Mouse (Mus musculus): ENCODE measurements around the gene Inpp5k.

- TF ChIP-seq POLR2A (IDR thresholded peaks at IDR 0.05; ENCODE audit: low read depth, low read length) (no peak), SIN3A (IDR thresholded peaks at IDR 0.05; ENCODE audit: low read length) (no peak), CTCF (conservative IDR thresholded peaks at IDR 0.05 in 1 of 2, IDR thresholded peaks at IDR 0.05 in 1 of 2; ENCODE audit: low read depth in 2 of 2, low read length in 2 of 2) (no peak), MXI1 (IDR thresholded peaks at IDR 0.05; ENCODE audit: low read depth, low read length) (no peak), EP300 (IDR thresholded peaks at IDR 0.05; ENCODE audit: low read length) (no peak), E2F4 (IDR thresholded peaks at IDR 0.05; ENCODE audit: insufficient replicate concordance, low read depth, low read length) (no peak), RCOR1 (conservative IDR thresholded peaks at IDR 0.05; ENCODE audit: low read depth, low read length) (no peak), MYC (IDR thresholded peaks at IDR 0.05; ENCODE audit: low read depth, low read length) (no peak), MAX (IDR thresholded peaks at IDR 0.05; ENCODE audit: low read length) (no peak), MAZ (IDR thresholded peaks at IDR 0.05; ENCODE audit: low read depth, low read length) (no peak), ETS1 (conservative IDR thresholded peaks at IDR 0.05; ENCODE audit: low read depth, low read length) (no peak), NRF1 (IDR thresholded peaks at IDR 0.05; ENCODE audit: low read depth, low read length) (no peak)
These were observed 690 bp upstream of the Inpp5k start for GRCm38 (mm10) chr11:75630098-75630497.

All from CH12.LX (cell line).